Mouse (Mus musculus): Measurements from ENCODE around the gene Pik3c2b. TPM values are rescaled to one million over a fixed set of nuclear protein-coding genes. Genes with fewer than 3 reads are reported as not detected.
A peak's percentile ranks its signal among the peaks of the same experiment; 100 is the strongest.

Gene Pik3c2b
- polyA plus RNA-seq, 2 experiments = 0.48 to 0.76 TPM

DNA sequence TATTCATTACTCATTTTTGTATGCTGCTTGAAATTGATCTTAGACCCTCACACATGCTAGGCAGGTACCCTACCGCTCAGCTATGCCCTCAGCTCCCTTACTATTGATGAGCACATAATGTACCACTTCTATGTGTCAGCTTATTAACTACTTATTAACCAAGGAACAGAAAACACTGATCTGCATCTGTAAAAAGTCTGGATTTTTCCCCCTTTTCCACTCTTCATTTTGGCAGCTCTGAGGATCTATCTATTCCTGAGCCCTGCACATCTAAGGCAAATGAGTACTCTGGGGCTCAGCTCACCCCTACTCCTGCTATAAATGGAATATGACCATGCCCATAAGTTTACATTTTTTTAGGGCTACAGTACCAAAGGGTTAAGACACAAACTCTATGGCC is 31.3 kb upstream of the Pik3c2b start:
- H3K4me3 ChIP-seq (ENCODE audit: insufficient read depth in 1 of 2, low read depth in 2 of 2, low read length in 2 of 2) = no peak overlapping the region
- no peak for TF ChIP-seq EP300 (IDR thresholded peaks at IDR 0.05; ENCODE audit: low read depth)
- no peak for TF ChIP-seq CTCF (IDR thresholded peaks at IDR 0.05; ENCODE audit: low read depth)
- H3K9me3 ChIP-seq (ENCODE audit: control insufficient read depth, low read length) = no peaks in the 10 kb centered on the region

DNA sequence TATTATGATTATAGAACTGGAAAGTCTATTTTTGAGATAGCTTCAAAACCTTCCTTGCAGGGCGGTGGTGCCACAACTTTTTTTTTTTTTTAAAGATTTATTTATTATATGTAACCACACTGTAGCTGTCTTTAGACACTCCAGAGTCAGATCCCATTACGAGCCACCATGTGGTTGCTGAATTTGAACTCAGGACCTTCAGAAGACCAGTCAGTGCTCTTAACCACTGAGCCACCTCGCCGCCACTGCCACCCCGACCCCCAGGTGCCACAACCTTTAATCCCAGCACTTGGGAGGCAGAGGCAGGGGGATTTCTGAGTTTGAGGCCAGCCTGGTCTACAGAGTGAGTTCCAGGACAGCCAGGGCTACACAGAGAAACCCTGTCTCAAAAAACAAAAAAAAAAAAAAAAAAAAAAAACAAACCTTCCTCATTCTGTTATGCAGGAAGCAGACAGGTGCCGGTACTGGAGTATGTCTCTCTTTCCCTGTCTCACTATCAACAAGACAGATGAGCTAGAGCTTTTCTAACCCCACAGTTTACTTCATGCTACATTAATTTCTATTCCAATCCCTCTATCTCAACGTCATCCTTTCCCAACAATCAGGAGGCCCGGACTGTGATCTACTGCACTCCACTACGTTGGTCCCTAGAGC is 28.6 kb upstream of the Pik3c2b start:
- no peak for ATAC-seq (ENCODE audit: insufficient read depth)
- Histone ChIP-seq H3K27ac (no peak overlapping the region), H3K9me3 (ENCODE audit: control insufficient read depth, low read length) (no peaks in the 10 kb centered on the region), H3K4me3 (ENCODE audit: insufficient read depth in 1 of 2, low read depth in 2 of 2, low read length in 2 of 2) (no peak overlapping the region), H3K4me2 (ENCODE audit: low read depth) (no peak overlapping the region), H3K9ac (replicated peaks) (no peak overlapping the region), H3K36me3 (replicated peaks; ENCODE audit: control insufficient read depth, insufficient read depth, low read depth) (peaks cover 44% of the 10 kb centered on the region), H3K27me3 (ENCODE audit: control insufficient read depth, insufficient read depth, low read length) (no peaks in the 10 kb centered on the region), H3K4me1 (replicated peaks; ENCODE audit: control insufficient read depth in 2 of 2, insufficient read depth in 2 of 2, low read length in 1 of 2) (peaks cover 0 to 8% of the 10 kb centered on the region in 2 experiments; a peak in 3 of 4 replicates)
- WGBS (ENCODE audit: insufficient replicate concordance) = 85% methylated on average over 9 of the region's 9 CpGs
- no peak for DNase-seq (ENCODE audit: low read depth in 3 of 3, low spot score in 3 of 3)
- TF ChIP-seq EP300 (IDR thresholded peaks at IDR 0.05; ENCODE audit: low read depth) = no peak

More for the DNA sequence above, 31.3 kb upstream of the Pik3c2b start:
- H3K36me3 ChIP-seq (replicated peaks; ENCODE audit: control insufficient read depth, insufficient read depth, low read depth) = peaks cover 59% of the 10 kb centered on the region
- H3K4me1 ChIP-seq (replicated peaks; ENCODE audit: control insufficient read depth in 2 of 2, insufficient read depth in 2 of 2, low read length in 1 of 2) = no peaks in the 10 kb centered on the region
- no peaks in the 10 kb centered on the region for H3K27me3 ChIP-seq (ENCODE audit: control insufficient read depth, insufficient read depth, low read length)
- no peak overlapping the region for H3K27ac ChIP-seq
- 87% methylated on average over 1 of the region's 1 CpGs for WGBS (ENCODE audit: insufficient replicate concordance)
- ATAC-seq (ENCODE audit: insufficient read depth) (no peak), DNase-seq (ENCODE audit: low read depth in 3 of 3, low spot score in 3 of 3) (no peak)
- no peak overlapping the region for H3K4me2 ChIP-seq (ENCODE audit: low read depth)
- no peak overlapping the region for H3K9ac ChIP-seq (replicated peaks)

DNA sequence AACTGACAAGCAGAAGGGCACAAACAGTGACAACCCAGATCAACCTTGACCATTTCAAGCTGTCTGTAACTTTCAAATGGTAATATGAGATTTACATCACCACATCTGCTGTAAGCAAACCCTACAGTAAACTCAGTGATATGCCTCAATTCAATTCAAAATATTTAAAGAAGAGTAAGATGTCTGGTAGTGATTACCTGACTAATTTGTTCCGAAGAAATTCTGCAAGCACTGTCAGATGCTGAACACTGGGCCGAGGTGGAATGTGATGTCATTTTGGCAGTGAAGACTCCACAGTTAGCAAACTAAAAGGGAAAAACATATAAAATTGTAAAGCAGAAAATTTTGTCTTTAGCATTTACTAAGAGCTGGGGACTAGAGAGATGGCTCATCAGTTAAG is 26.9 kb upstream of the Pik3c2b start:
- Histone ChIP-seq H3K9ac (replicated peaks) (no peak overlapping the region), H3K27me3 (ENCODE audit: control insufficient read depth, insufficient read depth, low read length) (no peaks in the 10 kb centered on the region), H3K4me1 (replicated peaks; ENCODE audit: control insufficient read depth in 2 of 2, insufficient read depth in 2 of 2, low read length in 1 of 2) (peaks cover 0 to 8% of the 10 kb centered on the region in 2 experiments; a peak in 3 of 4 replicates), H3K4me2 (ENCODE audit: low read depth) (no peak overlapping the region), H3K9me3 (ENCODE audit: control insufficient read depth, low read length) (no peaks in the 10 kb centered on the region), H3K4me3 (ENCODE audit: insufficient read depth in 1 of 2, low read depth in 2 of 2, low read length in 2 of 2) (no peak overlapping the region), H3K36me3 (replicated peaks; ENCODE audit: control insufficient read depth, insufficient read depth, low read depth) (peaks cover 32% of the 10 kb centered on the region), H3K27ac (no peak overlapping the region)
- ATAC-seq (ENCODE audit: insufficient read depth) = no peak
- TF ChIP-seq EP300 (IDR thresholded peaks at IDR 0.05; ENCODE audit: low read depth) = no peak
- TF ChIP-seq CTCF (IDR thresholded peaks at IDR 0.05; ENCODE audit: low read depth) = no peak
- WGBS (ENCODE audit: insufficient replicate concordance) = 89% methylated on average over 2 of the region's 2 CpGs
- no peak for DNase-seq (ENCODE audit: low read depth in 3 of 3, low spot score in 3 of 3)

DNA sequence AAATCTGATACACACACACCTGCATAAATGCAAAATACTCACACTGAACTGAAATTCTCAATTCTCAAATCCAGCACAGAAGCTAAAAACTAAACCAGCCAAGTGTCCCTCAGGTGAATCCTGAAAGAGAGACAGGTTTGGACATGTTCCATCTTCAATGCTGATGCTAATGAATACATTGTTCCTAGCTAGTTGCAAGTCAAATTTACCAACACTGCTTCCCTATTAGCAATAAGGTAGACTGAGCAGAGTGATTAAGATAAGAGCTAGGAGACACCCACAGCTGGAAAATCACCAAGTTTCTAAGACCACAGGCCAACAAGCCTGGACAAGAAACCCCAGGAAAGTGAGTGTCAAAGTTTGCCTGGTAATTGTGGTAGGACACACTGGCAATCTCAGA is 26.2 kb upstream of the Pik3c2b start:
- no peaks in the 10 kb centered on the region for H3K9me3 ChIP-seq (ENCODE audit: control insufficient read depth, low read length)
- H3K4me2 ChIP-seq (ENCODE audit: low read depth) = no peak overlapping the region
- peaks cover 28% of the 10 kb centered on the region for H3K36me3 ChIP-seq (replicated peaks; ENCODE audit: control insufficient read depth, insufficient read depth, low read depth)
- DNase-seq (ENCODE audit: low read depth in 3 of 3, low spot score in 3 of 3) (no peak), ATAC-seq (ENCODE audit: insufficient read depth) (no peak)
- no peak for TF ChIP-seq EP300 (IDR thresholded peaks at IDR 0.05; ENCODE audit: low read depth)
- TF ChIP-seq CTCF (IDR thresholded peaks at IDR 0.05; ENCODE audit: low read depth) = no peak
- no peak overlapping the region for H3K9ac ChIP-seq (replicated peaks)
- H3K27ac ChIP-seq = no peak overlapping the region
- no peaks in the 10 kb centered on the region for H3K27me3 ChIP-seq (ENCODE audit: control insufficient read depth, insufficient read depth, low read length)
- peaks cover 2 to 11% of the 10 kb centered on the region in 2 experiments; a peak in 3 of 4 replicates for H3K4me1 ChIP-seq (replicated peaks; ENCODE audit: control insufficient read depth in 2 of 2, insufficient read depth in 2 of 2, low read length in 1 of 2)
- H3K4me3 ChIP-seq (ENCODE audit: insufficient read depth in 1 of 2, low read depth in 2 of 2, low read length in 2 of 2) = no peak overlapping the region

DNA sequence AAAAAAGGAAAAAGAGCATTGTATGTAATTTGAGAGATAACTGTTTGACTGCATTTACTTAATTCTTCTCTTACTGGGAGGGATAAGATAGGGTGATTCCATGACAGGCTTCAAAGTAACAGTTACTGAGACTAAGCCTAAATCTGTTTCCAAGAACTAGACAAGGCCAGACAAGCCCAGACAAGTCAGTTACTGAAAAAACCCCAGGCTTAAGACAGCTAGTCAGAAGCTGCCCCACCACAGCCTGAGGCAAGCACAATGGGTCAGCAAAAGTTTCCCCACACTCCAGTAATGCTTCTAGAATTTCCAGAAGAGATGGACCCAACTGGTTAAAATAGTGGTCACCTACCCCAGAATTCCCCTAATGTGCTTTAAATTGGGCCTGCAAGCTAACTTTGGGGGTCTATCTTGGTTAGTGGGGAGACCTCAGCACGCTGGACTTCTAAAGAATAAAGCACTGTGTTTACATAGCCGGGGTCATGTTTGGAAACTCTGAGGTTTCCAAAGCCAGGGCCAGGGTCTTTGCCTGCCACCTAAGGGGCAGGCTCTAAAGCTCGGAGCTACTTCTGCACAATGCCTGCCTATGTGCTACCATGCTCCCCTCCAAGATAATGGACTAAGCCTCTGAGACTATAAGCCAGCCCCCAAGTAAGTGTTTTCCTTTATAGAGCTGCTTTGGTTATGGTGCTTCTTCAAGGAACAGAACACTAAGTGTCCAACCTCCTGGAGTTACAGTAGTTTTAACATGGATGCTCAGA is 25.2 kb upstream of the Pik3c2b start:
- no peaks in the 10 kb centered on the region for H3K27me3 ChIP-seq (ENCODE audit: control insufficient read depth, insufficient read depth, low read length)
- no peak overlapping the region for H3K4me3 ChIP-seq (ENCODE audit: insufficient read depth in 1 of 2, low read depth in 2 of 2, low read length in 2 of 2)
- WGBS (ENCODE audit: insufficient replicate concordance) = 64% methylated on average over 3 of the region's 3 CpGs
- H3K27ac ChIP-seq = no peak overlapping the region
- DNase-seq (ENCODE audit: low read depth in 3 of 3, low spot score in 3 of 3) = no peak
- H3K36me3 ChIP-seq (replicated peaks; ENCODE audit: control insufficient read depth, insufficient read depth, low read depth) = peaks cover 20% of the 10 kb centered on the region
- H3K4me1 ChIP-seq (replicated peaks; ENCODE audit: control insufficient read depth in 2 of 2, insufficient read depth in 2 of 2, low read length in 1 of 2) = peaks cover 2 to 13% of the 10 kb centered on the region in 2 experiments; a peak in 3 of 4 replicates
- no peak for ATAC-seq (ENCODE audit: insufficient read depth)
- H3K9ac ChIP-seq (replicated peaks) = no peak overlapping the region
- peak overlapping the region; percentile 8; the same call in 1 of the 2 replicates for H3K4me2 ChIP-seq (ENCODE audit: low read depth)
- TF ChIP-seq EP300 (IDR thresholded peaks at IDR 0.05; ENCODE audit: low read depth) (no peak), CTCF (IDR thresholded peaks at IDR 0.05; ENCODE audit: low read depth) (no peak)
- H3K9me3 ChIP-seq (ENCODE audit: control insufficient read depth, low read length) = no peaks in the 10 kb centered on the region
